ENCODE assay signal across 17 mouse cellular contexts in the genomic region with DNA sequence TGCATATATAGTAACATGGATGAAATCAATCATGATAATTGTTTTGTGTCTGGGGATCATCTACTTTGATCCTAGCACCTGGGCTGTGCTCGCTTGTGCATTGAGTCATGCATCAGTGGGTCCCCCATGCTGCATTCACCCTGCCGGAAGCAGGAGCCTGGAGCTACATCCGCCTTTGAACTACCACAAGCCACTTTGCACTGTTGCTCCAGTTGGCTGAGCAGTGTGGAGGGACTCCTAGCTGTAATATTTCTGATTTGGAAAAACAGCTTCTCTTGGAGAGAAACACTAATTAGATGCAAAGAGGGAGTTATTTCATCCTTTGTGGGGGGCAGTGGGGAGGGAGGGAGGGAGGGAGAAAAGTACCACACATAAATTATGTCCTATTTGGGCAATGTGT.
A peak's percentile ranks its signal among the peaks of the same experiment; 100 is the strongest.
DNase-seq lines count a peak whose midpoint lies in the region; ATAC-seq and TF ChIP-seq lines count a peak whose summit lies in the region.
"Had no signal": no experiment of that assay in that cellular context is flagged by ENCODE, and none has a peak within 500 bp of the region (broad histone marks: within the 10 kb centered on the region; RNA-seq: fewer than 3 reads in every experiment).

No protein-coding gene starts in this region.

- no peak for TF ChIP-seq CTCF in kidney, adult 2 months (conservative IDR thresholded peaks at IDR 0.05; ENCODE audit: insufficient read depth, insufficient read length, low read depth, low read length)

- H3K36me3 ChIP-seq in kidney, embryonic 15.5 days, result no peaks in the 10 kb centered on the region
- no peaks in the 10 kb centered on the region for H3K36me3 ChIP-seq in kidney, adult 2 months (ENCODE audit: control insufficient read depth, insufficient read depth, low read length)
- H3K36me3 ChIP-seq in hindbrain, embryonic 13.5 days, result no peaks in the 10 kb centered on the region
- H3K36me3 ChIP-seq in midbrain, embryonic 15.5 days (replicated peaks), result no peaks in the 10 kb centered on the region
- H3K36me3 ChIP-seq: heart, embryonic 15.5 days had no signal

- WGBS in kidney, embryonic 15.5 days, result 32% methylated on average over 3 of the region's 3 CpGs
- WGBS in kidney, adult 2 months, result 43% methylated on average over 3 of the region's 3 CpGs
- WGBS in hindbrain, embryonic 13.5 days, result 34% methylated on average over 3 of the region's 3 CpGs
- 19% methylated on average over 3 of the region's 3 CpGs for WGBS in midbrain, embryonic 15.5 days

- H3K9ac ChIP-seq in kidney, embryonic 15.5 days, result no peak overlapping the region
- no peak overlapping the region for H3K9ac ChIP-seq in hindbrain, embryonic 13.5 days
- H3K9ac ChIP-seq in midbrain, embryonic 15.5 days, result no peak overlapping the region
- H3K9ac ChIP-seq: forebrain, embryonic 13.5 days; heart, embryonic 15.5 days; liver, postnatal 0 days had no signal

- DNase-seq in kidney, adult 2 months, result no peak
- DNase-seq in Muller cell, postnatal 12 days (ENCODE audit: inconsistent ontology term), result peak; percentile 2
- DNase-seq in spleen, postnatal 14 days (ENCODE audit: low spot score in 2 of 2), result no peak
- no peak for DNase-seq in right cerebral cortex, postnatal 10 days (ENCODE audit: low spot score in 2 of 2)
- DNase-seq: cerebellum, adult 9-11 months; heart, adult 18-20 months; layer of hippocampus, postnatal 36 days; liver; liver, postnatal 0 days; lung, postnatal 14 days; right cerebral cortex, adult 18-20 months had no signal

- peaks cover 13% of the 10 kb centered on the region for H3K4me1 ChIP-seq in kidney, embryonic 15.5 days
- H3K4me1 ChIP-seq in kidney, adult 2 months (ENCODE audit: control insufficient read depth, insufficient read depth, low read length), result no peaks in the 10 kb centered on the region
- H3K4me1 ChIP-seq in hindbrain, embryonic 13.5 days (replicated peaks), result peaks cover 16% of the 10 kb centered on the region
- peaks cover 6% of the 10 kb centered on the region for H3K4me1 ChIP-seq in midbrain, embryonic 15.5 days
- H3K4me1 ChIP-seq: heart, embryonic 15.5 days had no signal

- H3K4me3 ChIP-seq in kidney, embryonic 15.5 days (replicated peaks), result no peak overlapping the region
- no peak overlapping the region for H3K4me3 ChIP-seq in kidney, adult 2 months (ENCODE audit: insufficient read depth, low read depth, low read length)
- H3K4me3 ChIP-seq in hindbrain, embryonic 13.5 days, result no peak overlapping the region
- H3K4me3 ChIP-seq in midbrain, embryonic 15.5 days, result no peak overlapping the region
- H3K4me3 ChIP-seq: forebrain, embryonic 13.5 days; heart, embryonic 15.5 days; megakaryocyte, embryonic 14.5 days had no signal

- no peak overlapping the region for H3K27ac ChIP-seq in kidney, embryonic 15.5 days
- H3K27ac ChIP-seq in kidney, adult 2 months (ENCODE audit: insufficient read depth, low read depth, low read length), result no peak overlapping the region
- H3K27ac ChIP-seq in hindbrain, embryonic 13.5 days, result no peak overlapping the region
- H3K27ac ChIP-seq in midbrain, embryonic 15.5 days, result no peak overlapping the region
- H3K27ac ChIP-seq: forebrain, embryonic 13.5 days; heart, embryonic 15.5 days had no signal

- H3K27me3 ChIP-seq in kidney, embryonic 15.5 days, result no peaks in the 10 kb centered on the region
- no peaks in the 10 kb centered on the region for H3K27me3 ChIP-seq in kidney, adult 2 months (replicated peaks; ENCODE audit: control insufficient read depth, insufficient read depth, low read length)
- H3K27me3 ChIP-seq in hindbrain, embryonic 13.5 days, result no peaks in the 10 kb centered on the region
- H3K27me3 ChIP-seq in midbrain, embryonic 15.5 days (replicated peaks), result no peaks in the 10 kb centered on the region
- H3K27me3 ChIP-seq: forebrain, embryonic 13.5 days; heart, embryonic 15.5 days; megakaryocyte, embryonic 14.5 days had no signal

- H3K4me2 ChIP-seq in kidney, embryonic 15.5 days, result no peak overlapping the region
- H3K4me2 ChIP-seq in hindbrain, embryonic 13.5 days, result no peak overlapping the region
- no peak overlapping the region for H3K4me2 ChIP-seq in midbrain, embryonic 15.5 days
- H3K4me2 ChIP-seq: forebrain, embryonic 13.5 days; heart, embryonic 15.5 days had no signal

- H3K9me3 ChIP-seq in kidney, embryonic 15.5 days (replicated peaks), result no peaks in the 10 kb centered on the region
- no peaks in the 10 kb centered on the region for H3K9me3 ChIP-seq in hindbrain, embryonic 13.5 days
- H3K9me3 ChIP-seq in midbrain, embryonic 15.5 days, result no peaks in the 10 kb centered on the region
- H3K9me3 ChIP-seq: forebrain, embryonic 13.5 days; heart, embryonic 15.5 days; megakaryocyte, embryonic 14.5 days had no signal

- peak; percentile 93 for ATAC-seq in kidney, embryonic 15.5 days (replicated peaks; ENCODE audit: low FRiP score)
- peak; percentile 65 for ATAC-seq in hindbrain, embryonic 13.5 days (ENCODE audit: low FRiP score)
- ATAC-seq in midbrain, embryonic 15.5 days (replicated peaks), result peak; percentile 66
- ATAC-seq: forebrain, embryonic 13.5 days; liver, postnatal 0 days had no signal

- no peak for TF ChIP-seq POLR2A in kidney, adult 2 months (IDR thresholded peaks at IDR 0.05; ENCODE audit: low read depth, low read length)
